Mouse (Mus musculus): ENCODE results near the gene Dnajb2. TPM values are rescaled to one million over a fixed set of nuclear protein-coding genes. Genes with fewer than 3 reads are reported as not detected.

Dnajb2 gene
- polyA plus RNA-seq, 2 experiments = 22.4 to 41.9 TPM

DNA sequence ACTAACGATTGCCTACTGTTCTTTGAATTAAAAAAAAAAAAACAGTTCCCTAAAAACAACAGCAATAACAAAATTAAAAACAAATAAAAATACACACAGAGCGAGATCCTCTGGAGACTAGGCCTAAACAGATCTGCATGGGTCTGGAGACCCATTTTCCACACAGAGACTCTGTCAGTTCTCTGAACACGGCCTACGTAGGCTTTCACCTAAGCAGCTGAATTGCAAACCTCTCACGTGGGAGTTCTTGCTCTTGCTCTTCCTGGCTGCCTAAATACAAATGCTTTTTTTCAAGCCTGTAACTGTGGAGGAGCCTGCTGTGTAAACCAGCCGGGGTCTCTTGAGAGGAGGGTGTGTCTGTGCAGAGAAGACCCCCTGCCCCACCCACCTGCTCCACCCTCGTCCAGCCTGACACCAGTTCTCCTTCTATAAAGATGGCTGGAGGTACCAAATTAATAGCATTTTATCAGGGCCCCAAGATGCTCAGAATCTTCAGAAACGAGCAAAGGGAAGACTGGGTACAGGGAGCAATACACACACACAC, 53.8 kb downstream of the Dnajb2 start:
- H3K4me1 ChIP-seq (ENCODE audit: control insufficient read depth, insufficient read depth, low read length) = 0 out of 2 replicates have a peak, but pooled peaks cover 2% of the 10 kb centered on the region
- H3K27ac ChIP-seq (replicated peaks; ENCODE audit: low read depth, low read length) = no peak overlapping the region

DNA sequence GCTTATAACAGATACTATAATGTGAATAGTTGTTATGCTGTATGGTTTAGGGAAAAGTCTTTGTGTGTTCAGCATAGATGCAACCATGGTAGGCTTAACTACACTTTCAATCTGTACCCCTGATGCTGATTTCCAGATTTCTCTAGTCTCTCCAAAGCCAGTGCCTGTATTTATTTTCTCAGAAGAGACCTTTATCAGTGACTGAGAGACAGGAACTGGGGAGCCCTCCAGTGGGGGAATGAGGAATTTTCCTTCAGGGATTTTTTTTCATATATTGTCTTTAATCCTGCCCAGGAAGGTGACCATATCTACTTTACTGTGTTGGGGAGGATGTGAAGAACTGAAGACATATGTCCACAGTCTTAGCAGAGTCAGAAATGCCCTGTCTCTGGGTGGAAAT, 54.4 kb downstream of the Dnajb2 start:
- no peak overlapping the region for H3K4me3 ChIP-seq (replicated peaks; ENCODE audit: low read length)
- H3K9me3 ChIP-seq (ENCODE audit: control insufficient read depth, low read length) = no peaks in the 10 kb centered on the region
- no peak for ATAC-seq (ENCODE audit: low FRiP score, low read depth)
- no peaks in the 10 kb centered on the region for H3K36me3 ChIP-seq (ENCODE audit: control insufficient read depth, insufficient read depth, low read length)
- no peak for DNase-seq (ENCODE audit: low spot score)
- no peak overlapping the region for H3K9ac ChIP-seq (ENCODE audit: low read depth, low read length, severe bottlenecking)
- 0 out of 2 replicates have a peak, but pooled peaks cover 2% of the 10 kb centered on the region for H3K4me1 ChIP-seq (ENCODE audit: control insufficient read depth, insufficient read depth, low read length)
- no peak for TF ChIP-seq POLR2A (IDR thresholded peaks at IDR 0.05; ENCODE audit: borderline replicate concordance, extremely low read depth, insufficient read depth, insufficient read length)
- no peak overlapping the region for H3K4me2 ChIP-seq (replicated peaks; ENCODE audit: low read depth, low read length, severe bottlenecking)
- no peak overlapping the region for H3K27ac ChIP-seq (replicated peaks; ENCODE audit: low read depth, low read length)
- no peaks in the 10 kb centered on the region for H3K27me3 ChIP-seq (ENCODE audit: control insufficient read depth, insufficient read depth, low read length)

More for the DNA sequence above, 53.8 kb downstream of the Dnajb2 start:
- no peak overlapping the region for H3K4me3 ChIP-seq (replicated peaks; ENCODE audit: low read length)
- H3K4me2 ChIP-seq (replicated peaks; ENCODE audit: low read depth, low read length, severe bottlenecking) = no peak overlapping the region
- 58% methylated on average over 8 of the region's 8 CpGs for WGBS
- ATAC-seq (ENCODE audit: low FRiP score, low read depth) (no peak), DNase-seq (ENCODE audit: low spot score) (no peak)
- no peak for TF ChIP-seq POLR2A (IDR thresholded peaks at IDR 0.05; ENCODE audit: borderline replicate concordance, extremely low read depth, insufficient read depth, insufficient read length)
- H3K9ac ChIP-seq (ENCODE audit: low read depth, low read length, severe bottlenecking) = no peak overlapping the region
- H3K9me3 ChIP-seq (ENCODE audit: control insufficient read depth, low read length) = no peaks in the 10 kb centered on the region
- no peaks in the 10 kb centered on the region for H3K36me3 ChIP-seq (ENCODE audit: control insufficient read depth, insufficient read depth, low read length)
- H3K27me3 ChIP-seq (ENCODE audit: control insufficient read depth, insufficient read depth, low read length) = no peaks in the 10 kb centered on the region

DNA sequence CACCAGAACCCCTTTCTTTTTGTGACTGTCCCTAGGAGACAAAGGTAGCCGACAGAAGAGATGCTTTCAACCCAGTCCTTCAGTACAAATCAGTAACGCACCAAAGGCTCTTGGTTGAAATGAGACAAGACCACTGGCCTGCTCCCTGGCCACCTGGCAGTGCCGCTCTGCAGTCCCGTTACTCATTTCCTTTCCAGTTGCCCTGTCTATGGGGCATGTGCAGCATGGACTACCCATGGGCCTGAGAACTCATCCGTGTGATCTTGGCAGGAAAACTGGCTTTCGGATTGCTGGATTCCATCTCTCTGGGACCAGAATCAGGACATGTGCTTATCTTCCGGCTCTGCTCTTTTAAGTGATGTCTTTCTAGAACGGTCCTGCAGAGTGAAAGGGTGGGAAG, 55.1 kb downstream of the Dnajb2 start:
- Histone ChIP-seq H3K4me3 (replicated peaks; ENCODE audit: low read length) (no peak overlapping the region), H3K9me3 (ENCODE audit: control insufficient read depth, low read length) (no peaks in the 10 kb centered on the region), H3K27me3 (ENCODE audit: control insufficient read depth, insufficient read depth, low read length) (no peaks in the 10 kb centered on the region), H3K9ac (ENCODE audit: low read depth, low read length, severe bottlenecking) (no peak overlapping the region), H3K27ac (replicated peaks; ENCODE audit: low read depth, low read length) (no peak overlapping the region), H3K4me2 (replicated peaks; ENCODE audit: low read depth, low read length, severe bottlenecking) (no peak overlapping the region), H3K36me3 (ENCODE audit: control insufficient read depth, insufficient read depth, low read length) (no peaks in the 10 kb centered on the region), H3K4me1 (ENCODE audit: control insufficient read depth, insufficient read depth, low read length) (0 out of 2 replicates have a peak, but pooled peaks cover 2% of the 10 kb centered on the region)
- ATAC-seq (ENCODE audit: low FRiP score, low read depth) (no peak), DNase-seq (ENCODE audit: low spot score) (no peak)
- TF ChIP-seq POLR2A (IDR thresholded peaks at IDR 0.05; ENCODE audit: borderline replicate concordance, extremely low read depth, insufficient read depth, insufficient read length) = no peak
- WGBS = 90% methylated on average over 8 of the region's 8 CpGs

DNA sequence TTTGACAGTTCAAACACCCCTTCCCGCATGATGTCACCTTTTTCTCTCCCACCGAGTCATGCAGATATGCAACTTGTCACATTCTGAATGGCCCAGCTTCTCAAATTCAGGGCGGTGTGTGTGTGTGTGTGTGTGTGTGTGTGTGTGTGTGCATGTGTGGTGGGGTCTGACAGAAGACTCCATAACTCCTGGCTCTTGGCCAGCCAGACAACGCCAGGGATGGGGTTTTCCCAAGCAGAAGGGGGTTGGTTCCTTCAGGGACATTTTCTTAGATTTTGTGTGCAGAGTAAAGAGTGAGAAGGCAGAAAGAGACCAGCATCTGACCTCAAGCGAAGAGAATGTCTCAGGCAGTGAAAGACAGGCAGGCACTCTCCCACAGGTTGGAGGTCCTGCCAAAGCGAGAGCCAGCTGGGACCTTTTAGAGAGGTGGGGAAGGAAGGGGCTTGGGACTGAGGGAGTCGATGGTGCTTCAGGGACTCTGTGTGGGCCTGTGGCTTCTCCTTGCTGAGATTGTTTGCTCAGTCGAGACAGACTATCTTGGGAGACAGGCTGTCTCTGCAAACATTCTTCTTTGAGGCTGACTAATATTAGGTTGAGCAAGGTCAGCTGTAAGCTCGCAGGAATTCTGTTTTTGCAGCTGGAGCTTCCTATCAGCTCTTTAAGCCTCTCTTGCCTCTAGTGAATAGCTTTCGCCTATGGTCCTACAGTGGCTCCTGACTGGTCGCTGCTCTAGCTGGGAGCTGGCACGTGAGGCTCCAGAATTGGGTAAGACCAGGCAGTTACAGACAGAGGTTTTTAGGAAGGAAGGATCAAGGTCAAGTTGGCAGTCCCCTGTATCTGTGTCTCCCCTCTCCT, 56.5 kb downstream of the Dnajb2 start:
- Histone ChIP-seq H3K9ac (ENCODE audit: low read depth, low read length, severe bottlenecking) (no peak overlapping the region), H3K9me3 (ENCODE audit: control insufficient read depth, low read length) (no peaks in the 10 kb centered on the region), H3K27ac (replicated peaks; ENCODE audit: low read depth, low read length) (no peak overlapping the region), H3K4me2 (replicated peaks; ENCODE audit: low read depth, low read length, severe bottlenecking) (no peak overlapping the region), H3K4me1 (ENCODE audit: control insufficient read depth, insufficient read depth, low read length) (0 out of 2 replicates have a peak, but pooled peaks cover 2% of the 10 kb centered on the region), H3K27me3 (ENCODE audit: control insufficient read depth, insufficient read depth, low read length) (no peaks in the 10 kb centered on the region), H3K36me3 (ENCODE audit: control insufficient read depth, insufficient read depth, low read length) (no peaks in the 10 kb centered on the region), H3K4me3 (replicated peaks; ENCODE audit: low read length) (no peak overlapping the region)
- TF ChIP-seq POLR2A (IDR thresholded peaks at IDR 0.05; ENCODE audit: borderline replicate concordance, extremely low read depth, insufficient read depth, insufficient read length) = no peak
- DNase-seq (ENCODE audit: low spot score) (no peak), ATAC-seq (ENCODE audit: low FRiP score, low read depth) (peak; percentile 32; the same call in 1 of the 2 replicates)
- 53% methylated on average over 12 of the region's 12 CpGs for WGBS

DNA sequence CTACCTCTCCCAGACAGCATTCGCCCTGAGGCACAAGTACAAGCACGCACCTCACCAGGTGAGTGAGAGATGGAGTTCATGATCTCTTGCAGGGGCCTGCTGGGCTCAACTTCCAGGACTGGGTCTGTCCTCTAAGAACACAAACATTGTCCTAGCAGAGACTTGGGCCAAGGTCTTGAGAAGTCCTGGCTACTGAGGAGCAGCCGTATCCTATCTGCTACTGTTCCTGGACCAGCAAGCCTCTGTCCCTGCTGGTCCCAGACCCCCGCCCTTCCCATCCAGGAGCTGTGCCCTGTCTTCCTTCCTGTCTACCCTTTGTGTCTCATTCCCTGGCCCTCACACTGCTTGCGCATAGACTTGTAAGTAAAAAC, 57.1 kb downstream of the Dnajb2 start:
- Histone ChIP-seq H3K9me3 (ENCODE audit: control insufficient read depth, low read length) (no peaks in the 10 kb centered on the region), H3K27me3 (ENCODE audit: control insufficient read depth, insufficient read depth, low read length) (no peaks in the 10 kb centered on the region), H3K27ac (replicated peaks; ENCODE audit: low read depth, low read length) (no peak overlapping the region), H3K9ac (ENCODE audit: low read depth, low read length, severe bottlenecking) (no peak overlapping the region), H3K4me1 (ENCODE audit: control insufficient read depth, insufficient read depth, low read length) (0 out of 2 replicates have a peak, but pooled peaks cover 2% of the 10 kb centered on the region), H3K4me2 (replicated peaks; ENCODE audit: low read depth, low read length, severe bottlenecking) (no peak overlapping the region), H3K36me3 (ENCODE audit: control insufficient read depth, insufficient read depth, low read length) (no peaks in the 10 kb centered on the region), H3K4me3 (replicated peaks; ENCODE audit: low read length) (no peak overlapping the region)
- WGBS = 77% methylated on average over 5 of the region's 5 CpGs
- TF ChIP-seq POLR2A (IDR thresholded peaks at IDR 0.05; ENCODE audit: borderline replicate concordance, extremely low read depth, insufficient read depth, insufficient read length) = no peak
- ATAC-seq (ENCODE audit: low FRiP score, low read depth) (no peak), DNase-seq (ENCODE audit: low spot score) (no peak)
